Mouse (Mus musculus): Measurements from ENCODE around the gene Dennd4a.

DNA sequence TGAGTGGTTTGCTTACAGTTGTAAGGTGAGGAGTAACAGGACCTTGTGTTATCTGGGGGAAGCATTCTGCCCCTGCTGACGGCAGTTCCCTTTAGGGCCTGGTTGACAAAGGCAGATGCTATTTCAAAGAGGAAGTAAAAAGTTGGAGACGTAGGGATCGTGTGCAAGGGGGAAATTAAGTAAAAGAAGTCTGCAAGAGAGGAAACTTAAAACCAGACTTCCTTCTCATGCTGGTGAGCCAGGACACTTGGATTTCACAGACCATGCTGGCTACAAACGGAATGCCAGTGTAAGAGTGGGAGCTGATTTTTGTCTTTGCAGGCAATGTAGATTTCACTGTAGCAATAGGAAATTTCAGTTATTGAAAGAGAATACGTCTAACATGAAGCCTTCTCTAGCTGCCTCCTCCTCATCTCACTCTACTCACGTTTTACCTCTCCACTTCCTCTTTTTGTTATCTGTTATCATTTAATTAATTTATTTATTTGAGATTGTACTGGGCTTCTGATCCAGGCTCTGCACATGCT is 19.0 kb downstream of the Dennd4a start:
- no peak for TF ChIP-seq CTCF (IDR thresholded peaks at IDR 0.05; ENCODE audit: low read depth)
- peak; percentile 81 for TF ChIP-seq EP300 (IDR thresholded peaks at IDR 0.05; ENCODE audit: low read depth)

Measured in liver, postnatal 0 days (tissue).